Mouse (Mus musculus) adrenal gland, postnatal 14 days (tissue): Measurements from ENCODE around the gene Akap8. TPM values are rescaled to one million over a fixed set of nuclear protein-coding genes. Genes with fewer than 3 reads are reported as not detected.
A peak's percentile ranks its signal among the peaks of the same experiment; 100 is the strongest.

Experiments
- DNase-seq: peaks from one replicate; pipeline ENCODE4 v3.0.0; 2021; ENCODE audit warnings: mixed read lengths
- total RNA-seq: library from RNA; stranded (reverse); gene quantifications from 2 replicates; pipeline ENCODE4 v1.2.3, GENCODE M21; 2021

Akap8 gene
- total RNA-seq, 1 experiment from 2014 or later, result 78.9 TPM

DNA sequence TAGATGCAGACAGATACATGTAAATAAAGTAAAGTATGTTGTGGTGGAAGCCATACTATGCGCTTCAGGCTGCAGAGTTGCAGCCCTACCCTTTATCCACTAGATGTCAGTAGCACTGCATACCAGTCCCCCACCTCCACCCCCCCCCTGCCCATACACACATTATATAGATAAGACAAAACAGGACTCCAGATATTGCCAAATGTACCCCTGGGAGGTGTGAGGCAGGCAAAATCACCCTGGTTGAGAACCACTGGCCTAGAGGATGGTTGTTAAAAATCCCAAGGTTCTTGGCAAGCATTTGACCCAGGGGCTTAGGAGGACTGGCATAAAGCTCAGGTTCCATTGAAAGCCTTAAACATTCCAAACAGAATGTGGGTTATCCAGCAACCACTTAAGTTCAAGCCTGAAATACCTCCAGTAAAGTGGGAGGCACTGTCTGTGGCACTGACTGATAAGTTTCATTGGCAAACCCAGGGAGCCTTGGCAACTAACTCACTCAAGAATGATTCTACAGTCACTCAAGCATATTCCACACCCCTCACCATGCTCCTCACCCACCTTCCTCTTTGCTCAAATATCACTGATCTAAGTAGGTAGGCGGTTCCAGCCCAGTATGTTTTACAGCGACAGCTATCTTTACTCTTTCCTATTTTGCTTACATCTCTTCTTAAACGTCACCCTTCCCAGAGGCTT is 28.1 kb upstream of the Akap8 start:
- DNase-seq, result peak; percentile 43

DNA sequence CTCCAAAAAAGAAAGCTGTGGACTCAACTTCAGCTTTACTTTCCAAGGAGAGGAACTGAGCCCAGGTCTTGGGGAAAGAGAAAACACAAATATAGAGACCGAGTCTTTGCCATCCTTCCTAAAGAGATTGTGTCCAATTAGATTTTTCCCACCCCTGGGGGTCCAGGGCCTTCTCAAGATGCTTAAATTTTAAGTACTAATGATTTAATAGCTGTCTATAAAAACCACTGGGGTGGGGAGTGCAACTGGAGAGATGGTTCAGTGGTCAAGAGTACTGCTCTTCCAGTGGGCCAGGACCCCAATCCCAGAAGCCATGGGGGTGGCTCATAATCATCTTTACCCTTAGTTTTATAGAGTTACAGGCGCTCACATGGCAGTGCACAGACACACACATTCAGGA is 27.4 kb upstream of the Akap8 start:
- DNase-seq, result no peak

DNA sequence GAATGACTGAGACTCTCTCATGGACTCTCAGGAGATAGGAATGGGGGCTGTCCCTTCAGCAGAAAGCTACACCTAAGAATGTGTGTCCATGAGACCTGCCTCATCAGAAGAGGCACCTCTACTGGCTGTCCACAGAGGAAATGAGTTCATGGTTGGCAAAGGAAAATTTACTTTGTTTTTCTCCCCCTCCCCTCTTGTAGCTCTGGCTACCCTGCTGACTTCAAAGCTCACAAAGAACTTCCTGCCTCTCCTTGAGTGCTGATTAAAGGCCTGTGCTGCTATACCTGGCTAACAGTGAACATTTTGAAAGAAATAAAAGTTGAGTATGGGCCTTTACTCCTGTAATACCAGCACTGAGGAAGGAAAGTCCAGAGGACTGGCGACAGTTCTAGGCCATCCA is 20.1 kb upstream of the Akap8 start:
- no peak for DNase-seq

DNA sequence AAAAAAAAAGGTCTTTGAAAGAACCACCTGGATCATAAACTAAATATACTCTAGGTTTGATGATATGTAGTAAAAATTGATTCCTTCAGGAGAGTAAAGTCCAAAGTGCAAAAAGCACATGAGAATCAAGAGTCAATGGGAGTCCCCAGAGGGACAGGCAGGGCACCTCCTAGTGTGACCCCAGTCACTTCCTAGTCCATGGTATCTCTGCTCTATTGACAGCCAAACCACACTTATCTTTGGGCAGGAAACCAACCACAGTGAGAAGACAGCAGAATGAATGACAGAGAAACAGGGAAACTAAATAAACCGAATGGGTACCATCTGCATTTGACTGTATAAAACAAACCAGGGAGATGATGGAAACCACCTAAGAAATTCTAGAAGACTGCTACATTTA is 19.1 kb upstream of the Akap8 start:
- DNase-seq, result no peak

DNA sequence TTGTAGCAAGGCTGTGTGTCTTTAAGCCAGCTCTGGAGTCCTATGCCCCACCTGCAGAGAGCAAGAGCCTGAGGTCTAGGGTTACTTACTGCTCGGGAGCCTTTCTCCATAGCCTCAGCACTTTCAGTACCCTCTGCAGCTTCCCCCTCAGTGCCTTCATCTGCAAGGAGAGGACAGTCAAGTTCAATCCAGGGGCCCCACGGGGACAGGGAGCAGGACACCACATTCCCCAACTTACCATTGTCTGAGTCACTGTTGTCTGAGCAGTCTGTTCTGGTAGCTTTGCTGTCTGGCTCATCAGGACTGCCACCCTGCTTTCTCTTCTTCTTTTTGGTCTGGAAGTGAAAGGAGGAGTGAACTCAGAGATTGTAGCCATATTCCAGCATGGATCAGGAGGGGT is 14.8 kb upstream of the Akap8 start:
- DNase-seq, result no peak

DNA sequence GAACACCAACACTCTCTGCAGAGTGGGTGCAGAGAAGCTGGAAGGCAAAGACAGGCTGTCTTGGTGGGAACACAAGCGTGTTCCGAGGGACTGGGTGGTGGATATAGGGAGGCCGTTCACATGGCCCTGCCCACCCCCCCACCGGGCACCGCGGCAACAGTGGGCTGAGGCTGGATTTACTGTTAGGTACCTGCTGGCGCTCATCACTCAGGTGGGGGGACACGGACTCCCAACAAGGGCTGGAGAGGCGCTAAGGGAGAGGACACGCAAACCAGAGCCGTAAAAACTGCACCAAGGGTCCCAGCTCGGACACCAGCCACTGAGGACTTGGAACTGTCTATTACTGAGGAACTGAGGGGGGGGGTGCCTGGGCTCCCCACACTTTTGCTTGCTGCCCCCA is 13.9 kb upstream of the Akap8 start:
- DNase-seq, result no peak

DNA sequence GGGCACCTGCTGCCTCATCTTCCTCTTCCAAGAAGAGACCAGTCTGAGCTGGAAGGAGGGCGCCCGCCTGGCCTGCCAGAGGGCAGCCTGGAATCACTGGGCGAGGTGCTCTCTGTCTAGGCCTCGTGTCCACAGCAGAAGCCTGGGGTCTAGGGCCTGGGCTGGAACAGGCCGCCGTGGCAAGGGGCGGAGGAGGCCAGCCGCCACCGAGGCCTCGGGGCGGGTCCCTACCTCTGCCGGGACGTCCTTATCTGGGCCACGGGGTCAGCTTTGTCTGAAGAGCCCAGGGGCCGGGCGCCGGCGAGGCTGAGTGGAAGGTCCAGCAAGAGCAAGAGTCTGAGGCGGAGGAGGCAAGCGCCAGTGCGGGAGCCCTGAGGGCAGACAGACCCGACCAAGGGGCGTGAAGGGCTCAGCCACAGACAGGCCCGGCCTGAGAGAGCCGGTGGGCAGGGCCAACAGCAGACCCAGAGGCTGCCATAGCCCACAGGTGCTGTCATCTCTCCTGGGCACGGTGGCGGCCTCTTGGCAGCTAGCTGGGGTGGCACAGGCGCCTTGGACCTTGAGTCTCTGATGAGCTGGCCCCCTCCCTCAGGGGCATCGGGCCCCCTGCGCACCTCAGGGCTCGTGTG is 12.8 kb upstream of the Akap8 start:
- no peak for DNase-seq

DNA sequence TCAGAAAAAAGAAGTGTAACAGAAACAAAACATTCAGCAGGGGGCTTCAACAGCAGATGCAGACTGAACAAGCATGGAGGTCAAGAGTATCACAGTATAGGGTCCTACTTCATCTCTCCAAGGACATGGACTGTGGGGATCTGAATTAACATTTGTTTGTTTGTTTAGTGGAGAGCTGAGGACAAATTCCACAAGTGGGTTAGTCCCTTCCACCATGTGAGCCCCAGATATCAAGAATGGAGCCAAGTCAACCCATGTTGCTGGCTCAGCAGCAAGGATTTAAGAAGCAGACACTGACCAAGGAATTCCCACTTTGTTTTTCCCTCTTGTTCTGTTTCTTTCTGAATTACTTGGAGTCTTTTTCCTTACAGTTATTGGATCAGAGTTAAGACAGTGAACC is 6.5 kb upstream of the Akap8 start:
- DNase-seq, result no peak

DNA sequence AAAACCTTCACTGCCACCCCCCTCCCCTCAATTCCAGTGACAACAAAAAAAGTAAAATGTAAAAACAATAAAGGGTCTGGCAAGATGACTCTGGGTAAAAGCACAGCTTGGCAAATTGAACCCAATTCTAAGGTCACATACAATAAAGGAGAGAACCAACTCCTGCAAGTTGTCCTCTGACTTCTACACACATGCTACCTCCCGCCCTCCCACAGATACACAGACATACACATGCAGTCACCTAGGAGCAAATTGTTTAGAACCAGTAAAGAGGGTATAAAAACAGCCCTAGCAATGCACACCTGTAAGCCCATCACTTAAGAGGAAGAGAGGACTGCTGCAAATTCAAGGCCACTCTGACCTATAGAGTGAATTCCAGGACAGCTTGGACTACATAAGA is 1.8 kb upstream of the Akap8 start:
- no peak for DNase-seq

DNA sequence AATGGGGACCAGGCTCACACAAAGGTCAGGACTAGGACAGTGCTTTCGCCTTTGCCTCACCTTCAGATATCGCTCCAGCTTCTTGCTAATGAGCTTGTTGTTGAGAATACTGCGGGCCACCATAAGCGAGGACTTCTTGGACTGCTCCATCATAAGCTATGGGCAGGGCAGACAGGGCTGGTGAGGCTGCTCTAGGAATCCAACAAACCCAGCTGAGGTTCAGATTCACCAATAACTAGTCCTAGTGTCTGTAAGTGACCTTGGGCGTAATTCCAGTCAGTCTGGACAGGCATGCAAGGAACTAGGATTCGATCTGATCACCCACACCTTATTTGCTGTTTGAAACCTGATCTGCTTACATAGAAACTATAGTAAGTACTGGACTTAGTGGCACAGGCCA is 798 bp upstream of the Akap8 start:
- DNase-seq, result no peak

DNA sequence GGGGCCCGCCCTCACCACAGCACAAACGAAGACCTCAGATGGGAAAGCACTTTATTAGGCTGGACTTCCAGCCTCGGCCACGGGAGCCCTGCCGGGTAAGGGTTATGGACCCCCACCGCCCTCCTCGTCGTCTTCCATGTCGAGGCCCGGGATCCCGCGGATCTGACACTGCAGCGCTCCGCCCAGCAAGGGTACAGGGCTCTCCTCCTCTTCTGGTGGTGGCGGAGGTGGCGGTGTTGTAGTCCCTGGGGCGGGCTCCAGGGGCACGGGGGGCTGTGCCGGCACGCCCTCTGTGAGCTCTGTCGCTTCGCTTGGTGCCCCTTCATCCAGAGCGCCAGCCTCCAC is 324 bp upstream of the Akap8 start:
- DNase-seq, result no peak

DNA sequence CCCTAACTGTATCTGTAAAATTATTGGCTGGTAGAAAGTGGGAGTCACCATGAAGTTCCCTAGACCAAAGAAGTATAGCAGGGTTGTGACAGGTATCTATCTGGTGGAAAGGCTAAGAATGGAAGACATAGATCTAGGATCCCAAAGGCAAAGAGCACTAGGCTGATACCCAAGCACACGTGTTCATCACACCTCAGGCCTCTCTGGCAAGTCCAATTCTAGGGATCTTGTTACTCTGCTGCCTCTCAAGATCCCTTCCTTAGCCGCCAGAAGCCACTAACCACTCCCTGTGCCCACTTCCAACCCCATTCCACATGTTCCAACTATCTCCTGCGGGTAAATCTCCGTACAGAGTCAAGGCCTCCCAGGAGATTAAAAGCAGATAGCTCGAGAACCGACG is 1.1 kb downstream of the Akap8 start:
- peak; percentile 27 for DNase-seq

DNA sequence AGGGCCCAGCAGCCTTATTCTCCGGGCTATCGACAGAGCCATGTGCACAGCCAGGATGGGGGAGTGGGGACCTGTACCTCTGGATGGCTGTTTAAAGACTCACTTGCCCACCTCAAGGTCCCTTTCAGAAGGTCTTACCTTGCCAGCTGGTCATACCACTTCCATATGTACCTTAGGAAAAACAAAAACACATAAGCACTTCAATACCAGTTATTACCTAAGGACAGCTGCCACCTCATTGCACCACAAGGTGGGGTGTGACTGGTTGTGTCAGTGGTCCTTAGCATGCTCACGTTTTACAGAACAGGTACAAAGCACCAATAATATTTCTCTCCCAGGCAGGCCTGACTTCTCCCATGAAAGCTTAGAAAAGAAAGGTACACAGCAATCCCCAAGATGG is 3.3 kb downstream of the Akap8 start:
- DNase-seq, result no peak

DNA sequence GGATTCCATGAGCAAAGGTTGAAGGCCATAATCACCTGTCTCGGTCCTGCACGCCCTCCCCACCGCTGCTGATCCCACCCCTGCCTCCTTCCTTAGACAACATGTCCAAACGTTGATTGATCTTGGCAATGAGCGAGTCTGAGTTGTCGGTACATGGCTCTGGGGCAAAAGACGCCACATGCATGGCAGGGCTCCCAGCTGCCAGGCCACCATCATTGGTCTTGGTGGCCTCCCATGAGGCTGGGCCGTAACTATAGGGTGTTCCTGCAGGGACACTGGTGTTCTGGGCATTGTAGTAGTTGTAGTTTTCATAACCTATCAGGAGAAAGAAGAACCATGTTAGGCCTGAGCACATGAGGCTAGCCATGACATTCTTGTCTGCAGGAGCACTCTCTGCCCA is 4.0 kb downstream of the Akap8 start:
- DNase-seq, result no peak

DNA sequence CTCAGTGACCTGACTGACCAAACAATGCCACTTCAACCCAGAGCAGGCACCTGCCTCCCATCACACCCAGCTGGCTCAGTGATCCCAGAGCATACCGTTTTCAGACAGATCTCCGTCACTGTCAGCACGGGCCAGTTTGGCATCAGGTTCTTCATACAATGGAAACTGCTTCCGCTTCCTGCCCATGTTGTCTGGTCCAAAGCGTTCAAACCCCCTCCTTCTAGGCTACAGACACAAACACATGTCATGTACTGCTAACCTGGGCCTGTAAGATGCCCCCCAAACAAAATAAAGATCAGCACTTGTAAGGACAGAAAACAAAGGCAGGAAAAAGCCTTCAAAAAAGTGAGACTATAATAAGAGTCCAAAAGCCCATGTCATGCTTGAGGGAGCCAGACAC is 5.5 kb downstream of the Akap8 start:
- no peak for DNase-seq

DNA sequence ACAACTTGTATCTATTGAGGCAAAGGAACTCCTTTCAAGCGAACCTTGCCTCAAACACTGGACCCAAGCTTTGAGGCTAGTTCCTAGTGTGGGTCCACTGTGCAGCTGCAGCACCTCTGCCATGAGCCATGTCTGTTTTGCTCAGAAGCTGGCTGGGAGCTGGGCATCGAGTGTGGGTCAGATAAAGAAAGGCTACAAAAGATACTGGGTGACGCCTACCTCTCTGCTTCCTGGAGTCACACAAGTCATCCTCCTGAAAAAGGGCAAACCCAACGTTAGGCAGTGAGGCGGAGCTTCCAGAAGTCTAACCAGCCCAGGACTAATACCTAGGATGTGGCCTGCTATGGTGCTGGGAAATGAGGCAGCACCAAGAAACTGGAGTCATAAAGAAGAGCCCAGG is 7.1 kb downstream of the Akap8 start:
- DNase-seq, result no peak

DNA sequence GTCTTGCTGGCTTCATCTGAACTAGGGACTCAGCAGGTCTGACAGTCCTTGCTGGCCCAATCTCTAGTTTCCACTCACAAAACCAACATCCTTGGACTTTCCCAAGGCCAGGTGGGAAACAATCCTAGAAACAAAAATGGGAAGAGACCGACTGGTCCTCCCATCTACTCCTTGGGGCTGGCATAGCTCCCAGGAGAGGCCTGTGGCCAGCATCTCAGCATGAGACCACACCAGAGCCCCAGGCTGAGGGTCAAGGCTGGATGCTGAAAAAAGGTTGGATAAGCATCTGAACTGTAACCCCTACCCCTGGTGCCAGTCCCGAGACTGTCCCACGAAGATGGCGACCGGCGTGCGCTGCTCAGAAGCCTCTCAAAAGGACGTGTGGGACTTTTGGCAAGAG is 8.2 kb downstream of the Akap8 start:
- no peak for DNase-seq

DNA sequence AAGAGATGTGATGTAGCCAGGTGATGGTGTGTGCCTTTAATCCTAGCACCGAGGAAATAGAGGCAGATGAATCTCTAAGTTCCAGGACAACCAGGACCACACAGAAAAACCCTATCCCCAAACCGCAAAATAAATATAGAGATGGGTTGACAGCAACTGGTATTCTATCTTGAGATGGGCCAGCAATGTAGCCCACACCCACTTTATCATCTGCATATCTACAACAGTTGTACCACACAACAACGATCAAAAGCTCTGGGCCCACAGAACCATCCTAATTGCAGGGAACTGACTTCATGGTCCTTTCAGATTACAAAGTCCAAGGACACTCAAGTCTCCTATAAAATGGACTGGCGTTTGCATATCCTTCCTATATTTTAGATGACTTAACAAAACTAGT is 13.1 kb downstream of the Akap8 start:
- no peak for DNase-seq

DNA sequence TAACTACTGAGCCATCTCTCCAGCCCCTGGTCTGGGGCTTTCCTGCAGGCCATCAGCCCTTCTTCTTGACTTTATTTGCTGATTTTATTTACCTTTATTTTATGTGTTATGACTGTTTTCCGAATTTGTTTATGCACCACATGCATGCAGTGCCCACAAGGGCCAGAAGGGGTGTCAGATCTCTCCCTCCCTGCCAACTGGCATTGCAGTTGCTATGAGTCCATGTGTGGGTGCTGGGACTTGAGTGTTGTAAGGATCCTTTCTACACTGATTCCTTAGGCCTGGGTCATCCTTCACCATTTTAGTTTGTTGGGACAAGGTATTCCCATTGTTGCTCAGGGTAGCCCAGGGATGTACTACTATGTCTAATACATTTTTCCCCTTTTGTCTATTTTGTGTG is 22.9 kb downstream of the Akap8 start:
- no peak for DNase-seq

DNA sequence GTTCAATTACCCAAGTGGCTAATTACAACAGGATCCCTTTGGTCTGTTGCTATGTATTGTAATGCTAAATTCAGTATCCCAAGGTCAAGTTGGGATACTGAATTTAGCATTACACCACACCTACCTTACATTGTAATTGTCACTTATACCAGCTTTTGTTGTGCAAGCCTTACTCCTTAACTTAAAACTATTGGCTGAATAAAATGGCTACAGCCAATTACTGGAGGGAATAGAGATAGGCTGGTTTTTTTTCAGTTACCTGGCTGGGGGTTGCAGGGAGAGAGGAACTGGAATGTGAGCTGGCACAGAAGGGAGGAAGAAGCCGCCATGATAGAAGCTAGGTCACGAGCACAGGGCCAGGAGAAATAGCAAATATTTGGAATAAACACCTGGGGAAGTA is 25.1 kb downstream of the Akap8 start:
- DNase-seq, result no peak

DNA sequence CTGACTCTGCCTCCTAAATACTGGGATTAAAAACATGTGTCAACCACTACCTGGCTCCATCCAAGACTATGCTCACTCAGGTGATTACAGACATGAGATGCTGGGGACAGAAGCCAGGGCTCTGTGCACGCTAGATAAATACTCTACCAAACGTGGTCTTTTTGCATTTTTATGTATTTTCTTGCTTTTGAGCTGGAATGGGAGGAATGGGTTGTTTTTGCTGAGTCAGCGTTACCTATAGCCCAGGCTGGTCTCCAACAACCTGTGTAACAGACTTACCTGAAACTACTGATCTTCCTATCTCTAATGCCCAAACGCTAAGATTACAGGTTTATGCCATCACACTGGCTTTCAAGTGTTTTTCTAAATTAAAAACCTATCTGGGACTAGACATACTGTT is 25.9 kb downstream of the Akap8 start:
- no peak for DNase-seq

DNA sequence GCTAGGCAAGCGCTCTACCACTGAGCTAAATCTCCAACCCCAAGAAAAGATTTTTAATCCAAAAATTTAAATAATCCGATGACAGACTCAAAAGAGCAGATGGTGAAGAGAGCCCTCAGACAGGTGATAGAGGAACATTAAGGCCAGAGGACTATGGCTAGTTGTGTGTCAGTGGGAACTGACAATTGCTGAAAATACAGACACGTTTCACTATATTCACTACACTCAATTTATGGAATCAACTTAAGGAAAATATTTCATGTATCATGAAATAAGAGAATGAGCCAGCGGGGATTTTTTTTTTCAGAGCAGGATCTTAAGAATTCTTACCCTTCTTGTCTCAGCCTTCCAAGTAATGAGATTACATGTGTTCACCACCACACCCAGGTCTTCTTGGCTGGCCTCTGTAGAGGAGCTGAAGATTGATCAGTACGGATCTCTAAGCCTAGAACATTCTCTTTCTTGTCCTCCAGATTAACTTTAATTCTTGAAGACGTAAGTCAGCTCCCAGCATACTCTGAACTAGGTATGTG is 35.8 kb downstream of the Akap8 start:
- DNase-seq, result no peak

DNA sequence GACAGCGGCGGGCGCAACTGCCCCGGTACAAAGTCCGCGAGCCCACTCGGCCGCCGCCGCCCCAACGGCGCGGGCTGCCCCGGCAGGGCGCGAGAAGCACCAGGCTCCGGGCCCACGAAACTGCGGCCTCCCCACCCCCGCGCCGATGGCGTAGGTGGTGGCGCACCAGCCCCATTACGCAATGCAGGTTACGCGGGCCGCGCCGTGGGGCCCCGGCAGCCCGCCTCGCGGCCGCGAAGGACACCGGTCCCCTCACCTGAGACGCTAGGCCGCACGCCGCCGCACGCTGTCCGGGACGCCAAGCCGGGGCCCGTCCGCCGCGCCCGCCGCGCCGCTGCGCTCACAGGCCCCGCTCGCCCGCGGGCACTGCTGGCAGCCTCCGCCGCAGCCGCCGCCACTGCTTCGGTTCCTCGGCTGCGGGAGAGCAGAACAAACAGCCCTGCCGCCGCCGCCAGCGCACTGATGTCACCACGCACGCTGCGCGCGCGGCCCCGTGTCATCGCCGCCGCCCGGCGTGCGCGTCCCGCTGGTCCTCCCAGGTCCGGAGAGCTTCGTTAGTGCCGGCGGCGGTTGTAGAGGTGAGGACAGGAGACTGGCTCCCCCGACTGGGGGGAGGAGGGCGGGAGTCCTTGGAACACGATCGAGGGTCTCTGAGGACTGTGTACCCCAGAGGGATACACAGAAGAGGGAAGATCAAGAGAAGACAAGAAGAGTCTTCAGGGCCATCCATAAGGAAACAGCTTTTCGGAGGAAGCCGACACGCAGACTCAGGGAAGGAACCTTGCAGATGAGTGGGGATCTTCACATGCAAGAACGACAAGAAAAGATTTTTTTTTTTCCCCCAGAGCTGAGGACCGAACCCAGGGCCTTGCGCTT is 36.5 kb downstream of the Akap8 start, which contains the start of gene Brd4:
Brd4 (minus strand) TSS at position 461 of the 876 bp plus-strand sequence.
- DNase-seq, result peak; percentile 95
